Mouse (Mus musculus) neural tube, embryonic 12.5 days (tissue): ENCODE results near the gene Rxfp4. TPM values are rescaled to one million over a fixed set of nuclear protein-coding genes. Genes with fewer than 3 reads are reported as not detected.

ENCODE experiments used
- ATAC-seq: fragments of 200-750 bp; cut with Nextera tagmentation; 2 replicates; pipeline ENCODE4 v1.8.0; 2017; ENCODE audit warnings: low read depth, mild to moderate bottlenecking, moderate TSS enrichment, moderate library complexity; ENCODE audit not compliant: low FRiP score
- H3K27ac ChIP-seq: fragments of 300-500 bp; sonication (generic); 2 replicates; pipeline ENCODE4 v1.5.1; 2016
- H3K27me3 ChIP-seq: fragments of 300-500 bp; sonication (generic); replicated peaks from 2 replicates; pipeline ENCODE4 v1.6.1; 2016; ENCODE audit warnings: mild to moderate bottlenecking
- H3K36me3 ChIP-seq: fragments of 300-500 bp; sonication (generic); 2 replicates; pipeline ENCODE4 v1.6.1; 2016; ENCODE audit warnings: mild to moderate bottlenecking
- H3K4me1 ChIP-seq: fragments of 300-500 bp; sonication (generic); 2 replicates; pipeline ENCODE4 v1.6.1; 2016
- H3K4me2 ChIP-seq: fragments of 300-500 bp; sonication (generic); replicated peaks from 2 replicates; pipeline ENCODE4 v1.6.1; 2016; ENCODE audit warnings: mild to moderate bottlenecking
- H3K4me3 ChIP-seq: fragments of 300-500 bp; sonication (generic); 2 replicates; pipeline ENCODE4 v1.5.1; 2016
- H3K9ac ChIP-seq: fragments of 300-500 bp; sonication (generic); 2 replicates; pipeline ENCODE4 v1.6.1; 2016; ENCODE audit warnings: mild to moderate bottlenecking
- H3K9me3 ChIP-seq: fragments of 300-500 bp; sonication (generic); 2 replicates; pipeline ENCODE4 v1.6.1; 2016; ENCODE audit warnings: mild to moderate bottlenecking
- WGBS: fragments of 180-500 bp; shearing (Covaris S2); methylation state at CpG from one replicate; pipeline ENCODE4 v1.1.7; 2016; 5-methylcytosine and 5-hydroxymethylcytosine counted together
- polyA plus RNA-seq: library from polyadenylated mRNA; unstranded; fragments of >200 nt; fragmentation: Nextera tagmentation; extraction: Ambion mirVana; gene quantifications from 2 replicates; pipeline ENCODE4 v1.2.1, GENCODE M21; 2016

Rxfp4 gene
- polyA plus RNA-seq, result not detected in 2 replicates

DNA sequence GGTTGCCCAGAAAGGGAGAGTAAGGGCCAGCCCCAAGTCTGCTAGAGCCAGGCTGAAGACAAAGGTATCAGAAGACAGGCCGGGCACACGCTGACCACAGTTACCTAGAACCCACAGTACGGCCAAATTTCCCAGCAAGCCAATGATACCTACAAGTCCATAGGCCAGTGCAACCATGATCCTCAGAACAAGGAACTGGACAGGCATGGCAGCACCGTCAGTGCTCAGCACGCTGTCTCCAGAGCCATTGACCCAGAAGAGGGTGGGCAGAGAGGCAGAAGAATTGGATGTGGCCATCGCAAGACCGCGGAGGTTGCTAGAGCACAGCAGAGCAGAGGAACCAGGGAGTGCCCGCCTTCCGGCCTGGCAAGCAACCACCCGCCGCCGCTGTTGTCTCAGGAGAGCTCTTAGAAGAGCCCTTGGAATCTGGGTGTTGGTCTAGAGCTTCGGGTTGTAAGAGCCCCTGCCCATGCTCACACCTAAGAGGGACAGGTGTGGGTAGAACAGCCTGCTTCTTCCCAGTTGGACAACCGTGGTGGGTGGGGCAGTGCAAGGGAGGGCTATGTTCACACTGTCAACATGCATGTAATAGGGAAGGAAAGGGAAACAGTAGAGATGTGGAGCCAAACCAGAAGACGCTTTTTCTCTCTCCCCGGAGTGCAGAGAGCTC is at the start of gene Rxfp4:
TSS of gene Rxfp4 (minus strand) at position 297 of the 670 bp plus-strand sequence.
- no peak within 1 kb of the TSS for H3K27ac ChIP-seq

DNA sequence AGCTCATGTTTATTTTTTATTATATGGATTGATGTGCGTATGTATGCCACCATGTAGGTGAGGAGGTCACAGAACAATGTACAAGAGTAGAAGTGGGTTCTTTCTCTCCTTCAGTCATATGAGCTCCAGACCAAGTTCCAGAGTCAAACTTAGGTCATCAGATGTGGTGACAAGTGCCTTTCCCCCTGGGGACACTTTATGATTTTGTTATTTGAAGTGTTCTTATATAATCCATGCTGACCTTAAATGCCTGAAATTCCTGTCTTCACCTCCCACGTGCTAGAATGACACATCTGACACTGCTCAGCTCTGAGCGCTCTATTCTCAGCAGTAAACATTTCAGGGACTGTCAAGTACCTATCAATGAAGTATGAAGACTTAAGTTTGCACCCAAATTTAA is 48.3 kb upstream of the Rxfp4 start:
- Histone ChIP-seq H3K4me1 (no peaks in the 10 kb centered on the region), H3K9me3 (no peaks in the 10 kb centered on the region)

More for the DNA sequence above, at the start of gene Rxfp4:
- H3K27me3 ChIP-seq, result no peaks in the 10 kb centered on the region
- WGBS, result 90% methylated on average over 17 of the region's 17 CpGs
- H3K9ac ChIP-seq, result no peak within 1 kb of the TSS
- no peaks in the 10 kb centered on the region for H3K4me1 ChIP-seq
- H3K9me3 ChIP-seq, result no peaks in the 10 kb centered on the region
- H3K4me3 ChIP-seq, result no peak within 1 kb of the TSS
- no peak within 1 kb of the TSS for H3K4me2 ChIP-seq
- ATAC-seq, result no peak
- H3K36me3 ChIP-seq, result peaks cover 11% of the 10 kb centered on the region

DNA sequence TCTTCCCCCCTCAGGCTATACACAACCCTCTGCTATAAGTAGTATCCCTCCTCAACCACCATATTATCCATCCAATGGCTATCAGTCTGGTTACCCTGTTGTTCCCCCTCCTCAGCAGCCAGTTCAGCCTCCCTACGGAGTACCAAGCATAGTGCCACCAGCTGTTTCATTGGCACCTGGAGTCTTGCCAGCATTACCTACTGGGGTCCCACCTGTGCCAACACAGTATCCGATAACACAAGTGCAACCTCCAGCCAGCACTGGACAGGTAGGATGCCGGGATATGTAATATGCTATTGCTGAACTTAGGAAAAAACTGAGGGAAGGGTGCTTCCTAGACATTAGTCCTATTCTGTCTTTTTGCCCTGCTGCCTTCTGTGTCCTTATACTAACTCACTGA is 47.3 kb upstream of the Rxfp4 start:
- no peak for ATAC-seq
- H3K4me3 ChIP-seq, result no peak overlapping the region
- no peaks in the 10 kb centered on the region for H3K4me1 ChIP-seq
- H3K36me3 ChIP-seq, result peaks cover 89% of the 10 kb centered on the region
- 95% methylated on average over 3 of the region's 3 CpGs for WGBS
- no peaks in the 10 kb centered on the region for H3K9me3 ChIP-seq
- no peaks in the 10 kb centered on the region for H3K27me3 ChIP-seq
- H3K4me2 ChIP-seq, result no peak overlapping the region
- no peak overlapping the region for H3K9ac ChIP-seq
- H3K27ac ChIP-seq, result no peak overlapping the region

More for the DNA sequence above, 48.3 kb upstream of the Rxfp4 start:
- no peak overlapping the region for H3K4me3 ChIP-seq
- H3K9ac ChIP-seq, result no peak overlapping the region
- no peak for ATAC-seq
- H3K4me2 ChIP-seq, result no peak overlapping the region
- H3K27ac ChIP-seq, result no peak overlapping the region
- no peaks in the 10 kb centered on the region for H3K27me3 ChIP-seq
- peaks cover 83% of the 10 kb centered on the region for H3K36me3 ChIP-seq
- WGBS, result 85% methylated on average over 3 of the region's 3 CpGs

DNA sequence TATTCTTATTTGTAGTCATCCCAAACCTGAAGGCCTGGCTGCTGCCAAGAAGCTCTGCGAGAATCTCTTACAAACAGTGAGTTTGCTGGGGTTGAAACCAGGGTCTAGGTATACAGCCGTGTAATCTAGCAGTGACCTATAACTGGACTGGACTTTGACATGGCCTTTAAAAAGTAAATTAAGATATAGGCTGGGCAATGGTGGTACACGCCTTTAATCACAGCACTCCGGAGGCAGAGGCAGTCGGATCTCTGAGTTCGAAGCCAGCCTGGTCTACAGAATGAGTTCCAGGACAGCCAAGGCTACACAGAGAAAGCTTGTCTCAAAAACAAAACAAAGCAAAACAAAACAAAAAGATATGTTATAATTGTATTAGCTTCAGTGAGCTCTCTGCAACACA is 45.9 kb upstream of the Rxfp4 start:
- 98% methylated on average over 6 of the region's 6 CpGs for WGBS
- H3K36me3 ChIP-seq, result peaks cover 91% of the 10 kb centered on the region

DNA sequence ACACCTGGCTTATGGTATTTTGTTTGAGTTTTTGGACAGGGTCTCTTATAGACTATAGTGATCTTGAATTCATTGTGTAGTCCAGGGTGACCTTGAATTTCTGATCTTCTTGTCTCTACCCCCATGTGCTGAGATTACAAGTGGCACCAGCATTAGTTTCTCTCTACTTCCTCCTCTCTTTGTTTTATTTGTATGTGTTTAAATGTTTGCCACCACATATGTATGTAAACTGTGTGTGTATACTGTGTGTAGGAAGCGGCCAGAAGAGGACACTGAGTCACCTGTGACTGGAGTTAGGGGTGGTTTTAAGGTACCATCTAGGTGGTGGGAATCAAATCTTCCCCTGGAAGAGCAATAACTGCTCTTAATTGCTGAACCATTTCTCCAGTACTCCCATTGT is 45.1 kb upstream of the Rxfp4 start:
- no peaks in the 10 kb centered on the region for H3K9me3 ChIP-seq
- no peak for ATAC-seq
- no peak overlapping the region for H3K4me3 ChIP-seq
- H3K27me3 ChIP-seq, result no peaks in the 10 kb centered on the region
- H3K9ac ChIP-seq, result no peak overlapping the region
- H3K27ac ChIP-seq, result no peak overlapping the region
- 100% methylated on average over 1 of the region's 1 CpGs for WGBS
- H3K4me1 ChIP-seq, result no peaks in the 10 kb centered on the region
- H3K36me3 ChIP-seq, result peaks cover 92% of the 10 kb centered on the region
- H3K4me2 ChIP-seq, result no peak overlapping the region

More for the DNA sequence above, 45.9 kb upstream of the Rxfp4 start:
- Histone ChIP-seq H3K9ac (no peak overlapping the region), H3K27me3 (no peaks in the 10 kb centered on the region), H3K9me3 (no peaks in the 10 kb centered on the region), H3K4me3 (no peak overlapping the region), H3K4me1 (no peaks in the 10 kb centered on the region), H3K27ac (no peak overlapping the region), H3K4me2 (no peak overlapping the region)
- ATAC-seq, result no peak

DNA sequence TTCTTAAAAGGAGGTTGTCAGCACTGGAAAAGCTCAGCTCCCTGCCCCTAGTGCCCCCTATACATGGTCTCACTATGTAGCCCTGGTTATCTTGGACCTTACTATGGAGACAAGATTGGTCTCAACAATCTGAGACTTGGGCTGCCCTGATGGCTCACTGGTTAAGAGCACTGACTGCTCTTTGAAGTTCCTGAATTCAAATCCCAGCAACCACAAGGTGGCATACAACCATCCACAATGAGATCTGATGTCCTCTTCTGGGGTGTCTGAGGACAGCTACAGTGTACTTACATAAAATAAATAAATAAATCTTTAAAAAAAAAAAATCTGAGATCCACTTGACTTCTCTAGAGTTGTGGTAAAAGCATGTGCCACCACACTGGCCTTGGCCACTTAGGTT is 42.6 kb upstream of the Rxfp4 start:
- Histone ChIP-seq H3K4me1 (no peaks in the 10 kb centered on the region), H3K27ac (no peak overlapping the region), H3K27me3 (no peaks in the 10 kb centered on the region), H3K36me3 (peaks cover 94% of the 10 kb centered on the region), H3K4me2 (no peak overlapping the region), H3K4me3 (no peak overlapping the region), H3K9ac (no peak overlapping the region), H3K9me3 (no peaks in the 10 kb centered on the region)
- no peak for ATAC-seq

DNA sequence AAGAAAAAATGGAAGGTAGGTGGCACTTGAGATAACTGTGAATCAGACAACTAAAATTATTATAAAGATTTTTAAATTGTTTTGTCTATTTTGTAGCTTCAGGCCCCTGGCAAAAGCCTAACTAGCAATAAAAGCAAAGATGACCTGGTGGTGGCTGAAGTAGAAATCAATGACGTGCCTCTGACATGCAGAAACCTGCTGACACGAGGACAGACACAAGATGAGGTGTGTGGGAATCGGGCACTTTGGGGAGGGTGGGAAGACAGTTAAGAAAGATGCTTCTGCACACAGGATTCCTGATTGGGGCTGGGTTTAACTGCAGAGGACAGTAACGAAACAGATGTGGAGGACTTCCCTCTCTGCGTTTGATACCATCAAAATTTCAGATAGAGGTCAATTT is 36.1 kb upstream of the Rxfp4 start:
- H3K4me2 ChIP-seq, result no peak overlapping the region
- H3K9ac ChIP-seq, result no peak overlapping the region
- no peak overlapping the region for H3K4me3 ChIP-seq
- H3K9me3 ChIP-seq, result no peaks in the 10 kb centered on the region
- peaks cover 55% of the 10 kb centered on the region for H3K36me3 ChIP-seq
- peaks cover 15% of the 10 kb centered on the region for H3K4me1 ChIP-seq
- 94% methylated on average over 5 of the region's 5 CpGs for WGBS
- ATAC-seq, result no peak
- H3K27me3 ChIP-seq, result no peaks in the 10 kb centered on the region
- H3K27ac ChIP-seq, result no peak overlapping the region

DNA sequence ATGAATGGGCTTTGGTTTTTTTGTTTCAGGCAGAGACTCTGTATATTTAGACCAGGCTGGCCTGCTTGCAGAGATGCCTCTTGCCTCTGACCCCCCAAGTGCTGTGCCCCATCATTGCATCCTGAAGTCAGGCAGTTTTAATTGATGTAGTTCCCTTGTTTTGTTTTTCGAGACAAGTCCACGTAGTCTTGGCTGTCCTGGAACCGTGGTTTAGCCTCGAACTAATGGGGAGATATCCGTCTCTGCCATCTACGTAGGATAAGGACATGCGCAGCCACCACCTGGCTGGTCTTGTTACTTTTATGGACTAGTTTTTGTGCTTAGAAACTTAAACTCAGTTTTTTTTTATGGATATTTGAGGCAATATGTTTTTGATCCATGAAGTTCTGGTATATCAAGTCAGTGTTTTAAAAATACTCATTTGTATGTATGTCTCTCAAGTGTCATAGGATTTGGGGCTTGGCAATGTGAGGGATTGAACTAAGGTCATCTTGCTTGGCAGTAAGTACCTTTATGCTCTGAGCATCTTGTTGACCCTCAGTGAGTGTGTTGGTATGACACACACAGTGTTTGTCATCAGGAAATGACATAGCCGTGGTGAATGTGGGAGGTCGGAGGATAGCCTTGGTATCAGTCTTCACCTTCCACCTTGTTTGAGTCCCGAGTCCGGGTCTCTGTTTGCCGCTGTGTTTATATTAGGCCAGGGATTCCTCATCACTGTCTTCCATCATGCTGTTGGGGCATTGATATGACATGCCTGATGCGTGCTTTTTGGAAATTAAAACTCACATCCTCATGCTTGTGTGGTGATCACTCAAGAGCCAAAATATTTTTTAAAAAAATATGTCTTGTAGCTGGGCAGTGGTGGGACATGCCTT is 34.0 kb upstream of the Rxfp4 start:
- Histone ChIP-seq H3K9ac (peak overlapping the region; percentile 96), H3K27ac (no peak overlapping the region), H3K36me3 (peaks cover 37% of the 10 kb centered on the region), H3K4me2 (peak overlapping the region; percentile 78), H3K9me3 (no peaks in the 10 kb centered on the region), H3K4me3 (peak overlapping the region; percentile 92), H3K4me1 (peaks cover 15% of the 10 kb centered on the region), H3K27me3 (no peaks in the 10 kb centered on the region)
- no peak for ATAC-seq
- 56% methylated on average over 13 of the region's 13 CpGs for WGBS

DNA sequence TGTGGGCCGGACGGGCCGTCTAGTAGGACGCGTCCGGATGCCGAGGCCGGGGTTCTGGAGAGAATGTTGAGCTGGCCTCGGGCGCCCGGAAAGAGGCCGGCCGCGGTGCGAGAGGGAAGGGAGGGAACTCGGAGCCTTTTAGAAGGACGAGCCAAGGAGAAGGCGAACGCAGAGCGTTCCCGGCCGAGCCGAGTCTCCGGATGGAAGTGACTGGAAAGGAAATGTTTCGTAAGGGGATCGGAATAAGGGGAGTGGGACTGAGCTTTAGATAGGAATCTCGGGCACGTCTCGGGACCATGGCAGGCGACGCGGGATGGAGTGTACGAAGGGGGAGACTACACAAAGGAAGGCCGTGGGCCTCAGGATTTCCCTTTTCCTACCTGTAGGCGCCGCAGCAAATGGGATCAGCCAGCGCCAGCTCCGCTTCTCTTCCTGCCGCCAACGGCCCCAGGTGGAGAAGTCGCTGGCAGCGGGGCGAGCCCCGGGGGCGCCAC is 33.1 kb upstream of the Rxfp4 start:
- peak overlapping the region; percentile 78 for H3K4me2 ChIP-seq
- ATAC-seq, result peak; percentile 79
- H3K4me3 ChIP-seq, result peak overlapping the region; percentile 92
- H3K4me1 ChIP-seq, result peaks cover 15% of the 10 kb centered on the region
- peaks cover 29% of the 10 kb centered on the region for H3K36me3 ChIP-seq
- H3K9ac ChIP-seq, result peak overlapping the region; percentile 96
- H3K9me3 ChIP-seq, result no peaks in the 10 kb centered on the region
- H3K27me3 ChIP-seq, result no peaks in the 10 kb centered on the region
- under 1% methylated on average over 45 of the region's 45 CpGs for WGBS
- H3K27ac ChIP-seq, result peak overlapping the region; percentile 92

DNA sequence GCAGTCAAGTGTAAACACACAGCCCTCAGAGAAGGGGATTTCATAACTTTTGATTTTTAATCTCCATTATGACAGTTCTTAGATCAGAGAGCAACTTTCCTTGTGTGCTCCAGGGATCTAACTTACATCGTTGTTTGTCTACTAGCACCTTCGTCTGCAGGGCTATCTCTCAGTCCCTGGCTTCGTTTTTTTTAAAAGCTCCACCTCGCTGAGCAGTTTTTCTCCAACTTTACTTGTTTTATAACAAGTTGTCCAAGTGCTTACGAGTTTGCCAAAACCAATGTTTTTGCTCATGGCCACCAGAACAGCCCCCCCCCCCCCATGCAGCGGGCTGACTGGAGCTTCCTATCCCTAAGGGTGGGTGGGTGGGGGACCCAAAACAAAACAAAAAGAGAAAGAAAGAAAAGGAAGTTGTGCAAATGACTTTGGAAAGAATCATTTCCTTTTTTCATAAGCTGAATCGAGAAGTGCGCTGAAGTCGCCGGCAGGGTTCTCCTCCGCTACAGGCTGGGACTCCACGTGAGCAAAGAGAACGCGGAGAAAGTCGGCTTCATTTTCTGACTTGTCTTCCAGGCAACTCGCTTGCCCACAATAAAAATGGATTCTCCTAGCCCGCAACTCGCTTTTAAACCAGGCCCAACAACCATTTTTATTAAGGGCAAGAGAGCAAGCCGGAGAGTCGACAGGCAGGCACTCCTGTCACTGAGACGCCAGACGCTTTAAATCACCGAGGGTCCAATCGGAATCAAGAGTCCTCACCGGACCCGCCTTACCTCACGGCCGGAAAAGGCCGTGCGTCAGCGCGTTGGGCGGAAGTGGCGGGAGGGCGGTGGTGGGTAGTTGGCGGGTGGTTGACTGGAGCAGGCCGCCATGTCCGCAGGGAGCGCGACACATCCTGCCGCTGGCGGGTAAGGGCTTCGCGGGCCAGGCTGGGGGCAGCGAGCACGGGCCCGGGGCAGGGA is 32.3 kb upstream of the Rxfp4 start, which contains the start of gene Khdc4:
TSS of gene Khdc4 (plus strand) at position 824 of the 962 bp plus-strand sequence.
- WGBS, result 1% methylated on average over 47 of the region's 47 CpGs

DNA sequence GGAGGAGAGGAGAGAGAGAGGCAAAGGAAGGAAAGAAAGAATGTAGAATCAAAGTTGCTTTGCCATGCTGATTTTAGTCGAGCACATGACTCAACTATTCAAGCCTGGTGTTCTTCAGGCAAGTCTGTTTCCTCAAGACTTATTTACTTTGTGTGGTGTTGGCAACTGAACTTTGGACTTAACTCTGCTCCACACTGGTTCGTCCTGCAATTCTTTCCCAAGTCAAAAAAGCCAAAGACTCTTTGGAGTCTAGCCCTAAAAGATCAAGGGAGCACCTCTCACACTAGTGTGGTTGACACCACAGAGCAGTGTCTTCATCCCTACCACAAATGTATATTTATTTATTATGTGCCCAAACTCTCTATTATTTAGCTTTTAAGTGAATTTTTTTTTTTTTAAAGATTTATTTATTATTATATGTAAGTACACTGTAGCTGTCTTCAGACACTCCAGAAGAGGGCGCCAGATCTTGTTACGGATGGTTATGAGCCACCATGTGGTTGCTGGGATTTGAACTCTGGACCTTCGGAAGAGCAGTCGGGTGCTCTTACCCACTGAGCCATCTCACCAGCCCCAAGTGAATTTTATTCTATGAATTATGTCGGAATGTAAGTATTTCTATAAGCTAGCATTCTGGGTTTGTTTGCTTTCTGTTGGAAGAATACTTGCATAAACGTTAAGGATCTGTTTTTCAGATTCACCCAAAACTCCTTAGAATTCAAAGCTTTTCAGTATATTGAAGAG is 31.5 kb upstream of the Rxfp4 start:
- Histone ChIP-seq H3K27me3 (no peaks in the 10 kb centered on the region), H3K27ac (no peak overlapping the region), H3K4me2 (peak overlapping the region; percentile 78), H3K9me3 (no peaks in the 10 kb centered on the region), H3K4me3 (no peak overlapping the region), H3K36me3 (peaks cover 13% of the 10 kb centered on the region), H3K9ac (no peak overlapping the region), H3K4me1 (peaks cover 15% of the 10 kb centered on the region)
- ATAC-seq, result no peak
- 67% methylated on average over 8 of the region's 8 CpGs for WGBS

More for the DNA sequence above, 32.3 kb upstream of the Rxfp4 start, which contains the start of gene Khdc4:
- H3K27ac ChIP-seq, result peak within 1 kb of the TSS; percentile 92
- no peaks in the 10 kb centered on the region for H3K27me3 ChIP-seq
- H3K9ac ChIP-seq, result peak within 1 kb of the TSS; percentile 96
- no peaks in the 10 kb centered on the region for H3K9me3 ChIP-seq
- H3K4me3 ChIP-seq, result peak within 1 kb of the TSS; percentile 92
- peaks cover 15% of the 10 kb centered on the region for H3K4me1 ChIP-seq
- H3K36me3 ChIP-seq, result peaks cover 21% of the 10 kb centered on the region
- peak; percentile 99 for ATAC-seq
- H3K4me2 ChIP-seq, result peak within 1 kb of the TSS; percentile 78
